ENCODE assay signal across 8 mouse cellular contexts in the genomic region with DNA sequence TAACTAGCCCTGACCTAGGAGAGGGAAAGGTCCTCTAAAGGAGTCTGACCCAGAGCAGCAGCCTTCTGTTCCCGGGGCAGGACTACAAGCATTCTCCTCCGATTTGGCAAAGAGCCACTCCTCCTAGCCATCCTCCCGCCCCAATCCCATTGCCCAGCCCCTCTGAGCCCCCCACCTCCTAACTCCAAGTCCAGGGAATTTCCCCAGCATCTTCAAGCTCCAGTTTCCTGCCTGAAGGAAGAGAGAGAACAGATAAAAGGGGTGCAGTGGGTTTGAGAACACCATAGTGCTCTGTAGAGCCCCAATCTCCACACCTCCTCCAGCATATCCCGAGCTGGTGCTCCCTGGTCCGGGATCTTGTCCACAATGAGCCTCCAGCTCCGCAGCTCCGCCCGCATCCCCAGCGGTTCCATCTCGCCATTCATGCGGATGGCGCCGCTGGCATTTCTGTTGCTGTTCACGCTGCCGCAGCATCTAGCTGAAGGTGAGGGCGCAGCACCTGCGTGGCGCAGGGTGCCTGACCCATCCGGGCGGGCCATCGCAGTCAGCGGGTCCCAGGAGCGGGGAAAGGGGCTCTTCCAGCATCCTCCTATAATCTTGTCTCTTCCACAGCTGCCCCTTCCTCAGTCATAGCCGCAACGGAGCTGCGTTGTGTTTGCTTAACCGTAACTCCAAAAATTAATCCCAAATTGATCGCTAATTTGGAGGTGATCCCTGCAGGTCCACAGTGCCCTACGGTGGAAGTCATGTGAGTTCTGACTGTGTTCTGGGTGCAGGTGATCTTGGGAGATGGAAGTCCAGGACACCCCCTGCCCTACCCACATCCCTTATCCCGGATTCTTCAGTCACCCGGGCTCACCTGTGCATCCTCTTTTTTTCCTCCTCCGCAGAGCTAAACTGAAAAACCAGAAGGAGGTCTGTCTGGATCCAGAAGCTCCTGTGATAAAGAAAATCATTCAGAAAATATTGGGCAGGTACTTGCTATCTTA. TPM values are rescaled to one million over a fixed set of nuclear protein-coding genes. Genes with fewer than 3 reads are reported as not detected.
DNase-seq lines count a peak whose midpoint lies in the region; ATAC-seq and TF ChIP-seq lines count a peak whose summit lies in the region.

Gene Cxcl5, plus strand, starts transcription at position 284 of the 989 bp plus-strand sequence.

- ATAC-seq in embryonic facial prominence, embryonic 14.5 days (ENCODE audit: low read depth) = no peak
- no peak for ATAC-seq in intestine, embryonic 14.5 days (replicated peaks; ENCODE audit: low FRiP score, low TSS enrichment, low read depth)
- ATAC-seq in megakaryocyte-erythroid progenitor cell, adult 5-6 weeks (replicated peaks; ENCODE audit: low FRiP score, low TSS enrichment, poor library complexity, severe bottlenecking) = peak; percentile 16

- H3K79me3 ChIP-seq in C2C12 (ENCODE audit: low read depth) = no peaks in the 10 kb centered on the region

- H3K4me1 ChIP-seq in cerebellum, adult 2 months (ENCODE audit: control insufficient read depth, insufficient read depth, low read length) = no peaks in the 10 kb centered on the region
- peaks cover 34% of the 10 kb centered on the region for H3K4me1 ChIP-seq in embryonic facial prominence, embryonic 14.5 days (ENCODE audit: control insufficient read depth, insufficient read depth, low read length)
- peaks cover 20% of the 10 kb centered on the region for H3K4me1 ChIP-seq in intestine, embryonic 14.5 days (replicated peaks; ENCODE audit: control insufficient read depth, insufficient read depth, low read length)

- H3K9me3 ChIP-seq in embryonic facial prominence, embryonic 14.5 days (ENCODE audit: control insufficient read depth, low read length) = no peaks in the 10 kb centered on the region
- H3K9me3 ChIP-seq in intestine, embryonic 14.5 days (ENCODE audit: control insufficient read depth, low read length) = no peaks in the 10 kb centered on the region

- H3K4me2 ChIP-seq in embryonic facial prominence, embryonic 14.5 days (ENCODE audit: low read depth, low read length) = peak within 1 kb of the TSS; percentile 58
- peak within 1 kb of the TSS; percentile 77 for H3K4me2 ChIP-seq in intestine, embryonic 14.5 days (ENCODE audit: low read length)

- H3K27ac ChIP-seq in cerebellum, adult 2 months (ENCODE audit: insufficient read depth, low read length) = no peak within 1 kb of the TSS
- no peak within 1 kb of the TSS for H3K27ac ChIP-seq in embryonic facial prominence, embryonic 14.5 days (replicated peaks; ENCODE audit: low read depth, low read length)
- no peak within 1 kb of the TSS for H3K27ac ChIP-seq in intestine, embryonic 14.5 days (ENCODE audit: low read depth)

- H3K9ac ChIP-seq in embryonic facial prominence, embryonic 14.5 days (ENCODE audit: low read depth, low read length) = peak within 1 kb of the TSS; percentile 49
- peak within 1 kb of the TSS; percentile 27; the same call in 1 of the 2 replicates for H3K9ac ChIP-seq in intestine, embryonic 14.5 days (ENCODE audit: low read length)

- WGBS in cerebellum, adult 2 months = 3% methylated on average over 32 of the region's 32 CpGs
- 4% methylated on average over 32 of the region's 32 CpGs for WGBS in embryonic facial prominence, embryonic 14.5 days
- WGBS in intestine, embryonic 14.5 days = 4% methylated on average over 32 of the region's 32 CpGs

- peak; percentile 4 to 18 for DNase-seq in cerebellum, adult 2 months
- DNase-seq in cerebellum, adult 9-10 months = no peak
- DNase-seq in embryonic facial prominence, embryonic 14.5 days (ENCODE audit: low spot score) = peak; percentile 52
- DNase-seq in intestine, embryonic 14.5 days (ENCODE audit: low spot score) = peak; percentile 59
- peak; percentile 43 for DNase-seq in testis, postnatal 10 days (ENCODE audit: low spot score)
- DNase-seq in spleen, postnatal 10 days (ENCODE audit: low spot score in 2 of 2) = no peak

- no peaks in the 10 kb centered on the region; the same call in 1 of the 2 replicates for H3K27me3 ChIP-seq in cerebellum, adult 2 months (ENCODE audit: control insufficient read depth, insufficient read depth, low read length)
- H3K27me3 ChIP-seq in C2C12 (ENCODE audit: control insufficient read depth, insufficient read depth, insufficient read length) = no peaks in the 10 kb centered on the region
- H3K27me3 ChIP-seq in embryonic facial prominence, embryonic 14.5 days (replicated peaks; ENCODE audit: control insufficient read depth, insufficient read depth, low read length) = peaks cover 7% of the 10 kb centered on the region
- H3K27me3 ChIP-seq in intestine, embryonic 14.5 days (replicated peaks; ENCODE audit: control insufficient read depth, insufficient read depth, low read length) = peaks cover 9% of the 10 kb centered on the region

- no peak for TF ChIP-seq POLR2A in cerebellum, adult 2 months (IDR thresholded peaks at IDR 0.05; ENCODE audit: borderline replicate concordance, insufficient read depth, low read length)

- TF ChIP-seq CTCF in cerebellum, adult 2 months (IDR thresholded peaks at IDR 0.05; ENCODE audit: borderline replicate concordance, insufficient read depth, low read depth, low read length) = no peak
- TF ChIP-seq CTCF in C2C12 (IDR thresholded peaks at IDR 0.05; ENCODE audit: control insufficient read depth, insufficient read depth, insufficient read length) = no peak

- H3ac ChIP-seq in C2C12 (ENCODE audit: control insufficient read depth, insufficient read length, low read depth) = no peak within 1 kb of the TSS

- no peaks in the 10 kb centered on the region for H3K79me2 ChIP-seq in C2C12 (ENCODE audit: control insufficient read depth, insufficient read depth)

- no peaks in the 10 kb centered on the region for H3K36me3 ChIP-seq in C2C12 (ENCODE audit: control insufficient read depth, insufficient read depth)
- H3K36me3 ChIP-seq in embryonic facial prominence, embryonic 14.5 days (ENCODE audit: control insufficient read depth, insufficient read depth, low read length) = no peaks in the 10 kb centered on the region
- no peaks in the 10 kb centered on the region for H3K36me3 ChIP-seq in intestine, embryonic 14.5 days (ENCODE audit: control insufficient read depth, insufficient read depth, low read length)

- peak within 1 kb of the TSS; percentile 43 for H3K4me3 ChIP-seq in cerebellum, adult 2 months (replicated peaks; ENCODE audit: insufficient read depth, low read depth, low read length)
- H3K4me3 ChIP-seq in C2C12 (ENCODE audit: insufficient read depth, poor library complexity, severe bottlenecking) = peak within 1 kb of the TSS; percentile 27
- H3K4me3 ChIP-seq in embryonic facial prominence, embryonic 14.5 days (ENCODE audit: low read depth, low read length) = peak within 1 kb of the TSS; percentile 36
- peak within 1 kb of the TSS; percentile 37 for H3K4me3 ChIP-seq in intestine, embryonic 14.5 days (ENCODE audit: low read depth, low read length)

TF ChIP-seq in C2C12, 6 proteins besides CTCF, POLR2A, EP300 and RAD21:
- TF ChIP-seq CEBPB (IDR thresholded peaks at IDR 0.05; ENCODE audit: low read depth) (no peak), MYOD1 (IDR thresholded peaks at IDR 0.05; ENCODE audit: control insufficient read depth, insufficient read length, low read depth) (no peak), USF1 (IDR thresholded peaks at IDR 0.05; ENCODE audit: low read depth) (no peak), FOSL1 (IDR thresholded peaks at IDR 0.05; ENCODE audit: insufficient read depth, low read length, poor library complexity, severe bottlenecking) (no peak), MAX (IDR thresholded peaks at IDR 0.05) (no peak), MYOG (IDR thresholded peaks at IDR 0.05; ENCODE audit: control insufficient read depth, extremely low read depth, insufficient read length) (no peak)

RNA-seq across cellular contexts. Expression of gene Cxcl5, which starts in this region (rescaled TPM):
- polyA plus RNA-seq in cerebellum, adult 2 months (2012; rRNA removed) = 0.17 and 0.29 TPM in 2 replicates
- polyA plus RNA-seq in C2C12 (2012; fragmentation: generic; extraction: Trizol) = 0.14 TPM
- polyA plus RNA-seq in embryonic facial prominence, embryonic 14.5 days (2014; fragmentation: Nextera tagmentation; extraction: Ambion mirVana) = 2.0 and 2.6 TPM in 2 replicates
- 0.34 TPM in 2 replicates for polyA plus RNA-seq in intestine, embryonic 14.5 days (2014; fragmentation: Nextera tagmentation; extraction: Ambion mirVana)
- not detected in 2 replicates for total RNA-seq in megakaryocyte-erythroid progenitor cell, adult 5-6 weeks (2014; fragmentation: Nextera tagmentation)
- total RNA-seq in megakaryocyte-erythroid progenitor cell, adult 5-6 weeks (2017) = 0.30 TPM in 1 of 2 replicates, not detected in the other

Comparison
In these comparisons a context has a peak if more than half of its experiments do, and no peak if none do; other contexts are left out.
1. Peak in DNase-seq and H3K4me3 ChIP-seq in cerebellum, adult 2 months; RNA of the gene not detected or under 1 TPM.
2. Peak in DNase-seq, H3K4me3 ChIP-seq, H3K9ac ChIP-seq and H3K4me2 ChIP-seq in intestine, embryonic 14.5 days; RNA of the gene not detected or under 1 TPM.
3. Peak in ATAC-seq in megakaryocyte-erythroid progenitor cell, adult 5-6 weeks; RNA of the gene not detected or under 1 TPM.
4. DNase-seq: peak in embryonic facial prominence, embryonic 14.5 days (single experiment) and testis, postnatal 10 days (single experiment); none in cerebellum, adult 9-10 months (single experiment) and spleen, postnatal 10 days (0 of 2).
5. Peak in every context shown above with its lines, with median percentiles within 50 percentile points of each other: H3K4me3 ChIP-seq.